Mouse (Mus musculus): ENCODE results near the gene Camk2d.

DNA sequence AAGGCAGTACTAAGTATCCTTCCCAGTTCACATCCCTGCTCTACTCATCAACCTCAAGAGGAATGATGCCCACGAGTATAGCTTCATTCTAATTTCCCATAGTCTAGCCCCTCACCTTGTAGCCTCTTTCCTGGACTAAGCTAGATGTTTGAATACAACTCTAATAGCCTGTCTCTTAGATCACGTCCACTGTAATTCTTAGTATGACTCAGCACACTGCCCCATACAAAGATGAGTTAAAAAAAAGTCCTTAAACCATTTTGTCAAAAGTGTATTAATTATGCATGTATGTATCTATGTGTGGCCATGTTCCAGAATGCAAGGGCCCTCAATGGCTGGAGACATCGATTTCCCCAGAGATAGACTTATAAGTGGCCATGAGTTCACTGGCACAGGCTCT lies 164.5 kb downstream of the Camk2d start:
- TF ChIP-seq POLR2AphosphoS2 (IDR thresholded peaks at IDR 0.05; ENCODE audit: low read depth, low read length) = no peak
- no peak for TF ChIP-seq POLR2A (IDR thresholded peaks at IDR 0.05; ENCODE audit: low read depth, low read length)
- TF ChIP-seq ZKSCAN1 (IDR thresholded peaks at IDR 0.05; ENCODE audit: borderline replicate concordance, low read depth, low read length) = no peak
- no peak for TF ChIP-seq CTCF (conservative IDR thresholded peaks at IDR 0.05 in 1 of 2, IDR thresholded peaks at IDR 0.05 in 1 of 2; ENCODE audit: low read depth in 2 of 2, low read length in 2 of 2)
- no peak for TF ChIP-seq CHD1 (IDR thresholded peaks at IDR 0.05; ENCODE audit: low read depth, low read length)
- TF ChIP-seq E2F4 (IDR thresholded peaks at IDR 0.05; ENCODE audit: insufficient replicate concordance, low read depth, low read length) = no peak
- TF ChIP-seq ELF1 (IDR thresholded peaks at IDR 0.05; ENCODE audit: low read depth, low read length) = no peak
- TF ChIP-seq ZC3H11A (IDR thresholded peaks at IDR 0.05; ENCODE audit: low read depth, low read length) = no peak
- TF ChIP-seq ETS1 (conservative IDR thresholded peaks at IDR 0.05; ENCODE audit: low read depth, low read length) = no peak
- TF ChIP-seq MEF2A (IDR thresholded peaks at IDR 0.05; ENCODE audit: borderline replicate concordance, low read depth, low read length) = no peak
- TF ChIP-seq SIN3A (IDR thresholded peaks at IDR 0.05; ENCODE audit: low read length) = no peak
- TF ChIP-seq EP300 (IDR thresholded peaks at IDR 0.05; ENCODE audit: low read length) = peak; percentile 49

Measured in CH12.LX (cell line).